12 mouse cellular contexts compared by ENCODE assay signal in genomic region chr12:27159416-27160062, GRCm38 (mm10).
DNase-seq lines count a peak whose midpoint lies in the region; ATAC-seq and TF ChIP-seq lines count a peak whose summit lies in the region.
"Had no signal": no experiment of that assay in that cellular context is flagged by ENCODE, and none has a peak within 500 bp of the region (broad histone marks: within the 10 kb centered on the region; RNA-seq: fewer than 3 reads in every experiment).

No protein-coding gene starts in this region.

- no peaks in the 10 kb centered on the region for H3K9me3 ChIP-seq in hindbrain, embryonic 10.5 days
- H3K9me3 ChIP-seq in hindbrain, embryonic 11.5 days (ENCODE audit: control insufficient read depth, low read length), result no peaks in the 10 kb centered on the region
- no peaks in the 10 kb centered on the region for H3K9me3 ChIP-seq in midbrain, embryonic 14.5 days (ENCODE audit: control insufficient read depth, low read length)
- no peaks in the 10 kb centered on the region for H3K9me3 ChIP-seq in heart, embryonic 10.5 days

- H3K4me3 ChIP-seq in hindbrain, embryonic 10.5 days, result no peak overlapping the region
- H3K4me3 ChIP-seq in hindbrain, embryonic 11.5 days (ENCODE audit: low read depth, low read length), result no peak overlapping the region
- no peak overlapping the region for H3K4me3 ChIP-seq in midbrain, embryonic 14.5 days (replicated peaks; ENCODE audit: low read depth, low read length)
- no peak overlapping the region for H3K4me3 ChIP-seq in heart, embryonic 10.5 days

- H3K4me2 ChIP-seq in hindbrain, embryonic 11.5 days (replicated peaks; ENCODE audit: low read depth, low read length), result no peak overlapping the region
- H3K4me2 ChIP-seq in midbrain, embryonic 14.5 days (ENCODE audit: low read length), result peak overlapping the region; percentile 33

- H3K9ac ChIP-seq in hindbrain, embryonic 11.5 days (ENCODE audit: low read depth, low read length), result no peak overlapping the region
- H3K9ac ChIP-seq in midbrain, embryonic 14.5 days (replicated peaks; ENCODE audit: low read length), result peak overlapping the region; percentile 43; the same call in 1 of the 2 replicates

- no peak for TF ChIP-seq POLR2A in brain, embryonic 14.5 days (IDR thresholded peaks at IDR 0.05; ENCODE audit: borderline replicate concordance, extremely low read depth, insufficient read depth, insufficient read length, poor library complexity, severe bottlenecking)

- no peak for TF ChIP-seq CTCF in brain, embryonic 14.5 days (IDR thresholded peaks at IDR 0.05; ENCODE audit: borderline replicate concordance, extremely low read depth, insufficient read depth, insufficient read length)

- H3K27ac ChIP-seq in hindbrain, embryonic 10.5 days, result peak overlapping the region; percentile 66
- no peak overlapping the region for H3K27ac ChIP-seq in hindbrain, embryonic 11.5 days (ENCODE audit: low read depth, low read length)
- peak overlapping the region; percentile 70 for H3K27ac ChIP-seq in midbrain, embryonic 14.5 days (replicated peaks; ENCODE audit: low read depth, low read length)
- H3K27ac ChIP-seq in heart, embryonic 10.5 days, result no peak overlapping the region
- H3K27ac ChIP-seq: macrophage; stomach, postnatal 0 days had no signal

- H3K27me3 ChIP-seq in hindbrain, embryonic 10.5 days (ENCODE audit: insufficient read depth, poor library complexity, severe bottlenecking), result no peaks in the 10 kb centered on the region
- no peaks in the 10 kb centered on the region for H3K27me3 ChIP-seq in hindbrain, embryonic 11.5 days (ENCODE audit: control insufficient read depth, insufficient read depth, low read length)
- no peaks in the 10 kb centered on the region for H3K27me3 ChIP-seq in midbrain, embryonic 14.5 days (ENCODE audit: control insufficient read depth, insufficient read depth, low read length)
- H3K27me3 ChIP-seq in heart, embryonic 10.5 days (ENCODE audit: insufficient read depth, poor library complexity, severe bottlenecking), result no peaks in the 10 kb centered on the region

- no peak for ATAC-seq in hindbrain, embryonic 11.5 days (ENCODE audit: low FRiP score)
- peak; percentile 2; the same call in 1 of the 2 replicates for ATAC-seq in midbrain, embryonic 14.5 days (ENCODE audit: low FRiP score, low TSS enrichment)

- no peaks in the 10 kb centered on the region for H3K36me3 ChIP-seq in hindbrain, embryonic 10.5 days
- H3K36me3 ChIP-seq in hindbrain, embryonic 11.5 days (ENCODE audit: control insufficient read depth, insufficient read depth, low read length), result no peaks in the 10 kb centered on the region
- H3K36me3 ChIP-seq in midbrain, embryonic 14.5 days (ENCODE audit: control insufficient read depth, insufficient read depth, low read length), result no peaks in the 10 kb centered on the region
- no peaks in the 10 kb centered on the region for H3K36me3 ChIP-seq in heart, embryonic 10.5 days

- 80% methylated on average over 8 of the region's 8 CpGs for WGBS in hindbrain, embryonic 10.5 days
- 78% methylated on average over 8 of the region's 8 CpGs for WGBS in hindbrain, embryonic 11.5 days
- WGBS in midbrain, embryonic 14.5 days, result 52% methylated on average over 8 of the region's 8 CpGs
- WGBS in heart, embryonic 10.5 days, result 79% methylated on average over 8 of the region's 8 CpGs

- no peak for DNase-seq in hindbrain, embryonic 10.5 days (ENCODE audit: low spot score)
- DNase-seq in hindbrain, embryonic 11.5 days (ENCODE audit: low spot score), result no peak
- DNase-seq in brain, embryonic 14.5 days (ENCODE audit: low read depth), result peak; percentile 54
- DNase-seq in frontal cortex, postnatal 36 days (ENCODE audit: low spot score in 2 of 2), result peak; percentile 13 to 42
- peak; percentile 67 for DNase-seq in midbrain, embryonic 14.5 days
- DNase-seq in gastrocnemius, postnatal 4 days (ENCODE audit: low spot score in 2 of 2), result no peak
- no peak for DNase-seq in spleen, postnatal 10 days (ENCODE audit: low spot score in 2 of 2)
- DNase-seq in heart, embryonic 10.5 days (ENCODE audit: low spot score), result no peak
- DNase-seq: embryo, embryonic 11 days; kidney, postnatal 14 days had no signal

- H3K4me1 ChIP-seq in hindbrain, embryonic 10.5 days (replicated peaks), result peaks cover 45% of the 10 kb centered on the region
- H3K4me1 ChIP-seq in hindbrain, embryonic 11.5 days (replicated peaks; ENCODE audit: control insufficient read depth, insufficient read depth, low read length), result peaks cover under 1% of the 10 kb centered on the region
- H3K4me1 ChIP-seq in midbrain, embryonic 14.5 days (ENCODE audit: control insufficient read depth, insufficient read depth, low read length), result peaks cover 46% of the 10 kb centered on the region
- peaks cover 9% of the 10 kb centered on the region for H3K4me1 ChIP-seq in heart, embryonic 10.5 days

Comparison
In these comparisons a context has a peak if more than half of its experiments do, and no peak if none do; other contexts are left out.
1. H3K27ac ChIP-seq: peak in hindbrain, embryonic 10.5 days (single experiment) and midbrain, embryonic 14.5 days (single experiment); none in hindbrain, embryonic 11.5 days (single experiment) and heart, embryonic 10.5 days (single experiment).
2. DNase-seq: peak in brain, embryonic 14.5 days (single experiment), frontal cortex, postnatal 36 days (2 of 2) and midbrain, embryonic 14.5 days (single experiment); none in hindbrain, embryonic 10.5 days (single experiment), hindbrain, embryonic 11.5 days (single experiment), gastrocnemius, postnatal 4 days (0 of 2), spleen, postnatal 10 days (0 of 2) and heart, embryonic 10.5 days (single experiment).